Mouse (Mus musculus): ENCODE results near the gene Lpar2.

GRCm38 (mm10) chr8:69803366-69803765, 18.9 kb upstream of the Lpar2 start:
- TF ChIP-seq CTCF (IDR thresholded peaks at IDR 0.05; ENCODE audit: low read depth, low read length) = no peak
- no peak for TF ChIP-seq POLR2A (IDR thresholded peaks at IDR 0.05; ENCODE audit: borderline replicate concordance, low read depth, low read length)

All from bone marrow macrophage, adult 2 months (primary cell).